ENCODE assay signal across 14 mouse cellular contexts in genomic region chr13:53553876-53554577, GRCm38 (mm10).
DNase-seq lines count a peak whose midpoint lies in the region; ATAC-seq and TF ChIP-seq lines count a peak whose summit lies in the region.
"Had no signal": no experiment of that assay in that cellular context is flagged by ENCODE, and none has a peak within 500 bp of the region (broad histone marks: within the 10 kb centered on the region; RNA-seq: fewer than 3 reads in every experiment).

No protein-coding gene starts in this region.

- DNase-seq in embryonic facial prominence, embryonic 11.5 days (ENCODE audit: low spot score): peak; percentile 64
- peak; percentile 33 for DNase-seq in forebrain, postnatal 0 days
- no peak for DNase-seq in testis, postnatal 14 days (ENCODE audit: low spot score)
- no peak for DNase-seq in kidney, postnatal 14 days
- DNase-seq in layer of hippocampus, adult 8-10 months (ENCODE audit: low spot score in 2 of 2): no peak
- DNase-seq: cerebellum, adult 2 months; gastrocnemius, postnatal 14 days; kidney, adult 9 months; lung, postnatal 4 days; spleen, adult 18-20 months had no signal

- WGBS in embryonic facial prominence, embryonic 11.5 days: 24% methylated on average over 18 of the region's 18 CpGs
- 7% methylated on average over 18 of the region's 18 CpGs for WGBS in forebrain, postnatal 0 days
- 4% methylated on average over 18 of the region's 18 CpGs for WGBS in midbrain, embryonic 13.5 days
- 36% methylated on average over 18 of the region's 18 CpGs for WGBS in stomach, embryonic 16.5 days

- no peak overlapping the region for H3K27ac ChIP-seq in embryonic facial prominence, embryonic 11.5 days (replicated peaks; ENCODE audit: low read depth, low read length)
- no peak overlapping the region for H3K27ac ChIP-seq in forebrain, postnatal 0 days (ENCODE audit: low read depth, low read length)
- H3K27ac ChIP-seq in midbrain, embryonic 13.5 days: no peak overlapping the region
- peak overlapping the region; percentile 27 for H3K27ac ChIP-seq in stomach, embryonic 16.5 days (ENCODE audit: low read length)
- H3K27ac ChIP-seq: liver, embryonic 12.5 days had no signal

- no peaks in the 10 kb centered on the region for H3K27me3 ChIP-seq in embryonic facial prominence, embryonic 11.5 days (ENCODE audit: control insufficient read depth, insufficient read depth, low read length)
- no peaks in the 10 kb centered on the region for H3K27me3 ChIP-seq in forebrain, postnatal 0 days (ENCODE audit: insufficient read depth, low read length)
- H3K27me3 ChIP-seq in midbrain, embryonic 13.5 days: peaks cover 85% of the 10 kb centered on the region
- H3K27me3 ChIP-seq in stomach, embryonic 16.5 days (ENCODE audit: control insufficient read depth, insufficient read depth, low read length): no peaks in the 10 kb centered on the region
- H3K27me3 ChIP-seq: liver, embryonic 12.5 days had no signal

- H3K4me2 ChIP-seq in embryonic facial prominence, embryonic 11.5 days (ENCODE audit: low read depth, low read length): no peak overlapping the region
- H3K4me2 ChIP-seq in forebrain, postnatal 0 days (ENCODE audit: low read depth): no peak overlapping the region
- peak overlapping the region; percentile 34 for H3K4me2 ChIP-seq in midbrain, embryonic 13.5 days (replicated peaks)
- H3K4me2 ChIP-seq in stomach, embryonic 16.5 days (ENCODE audit: low read depth, low read length): no peak overlapping the region
- H3K4me2 ChIP-seq: liver, embryonic 12.5 days had no signal

- H3K36me3 ChIP-seq in embryonic facial prominence, embryonic 11.5 days (replicated peaks; ENCODE audit: control insufficient read depth, insufficient read depth, low read depth, low read length): no peaks in the 10 kb centered on the region
- no peaks in the 10 kb centered on the region for H3K36me3 ChIP-seq in forebrain, postnatal 0 days (ENCODE audit: insufficient read depth)
- H3K36me3 ChIP-seq in midbrain, embryonic 13.5 days: no peaks in the 10 kb centered on the region
- H3K36me3 ChIP-seq in stomach, embryonic 16.5 days (ENCODE audit: control insufficient read depth, insufficient read depth, low read length): no peaks in the 10 kb centered on the region
- H3K36me3 ChIP-seq: liver, embryonic 12.5 days had no signal

- H3K4me1 ChIP-seq in embryonic facial prominence, embryonic 11.5 days (ENCODE audit: control insufficient read depth, insufficient read depth, low read length): no peaks in the 10 kb centered on the region
- no peaks in the 10 kb centered on the region for H3K4me1 ChIP-seq in forebrain, postnatal 0 days (ENCODE audit: insufficient read depth)
- peaks cover 19% of the 10 kb centered on the region for H3K4me1 ChIP-seq in midbrain, embryonic 13.5 days (replicated peaks)
- 0 out of 2 replicates have a peak, but pooled peaks cover 6% of the 10 kb centered on the region for H3K4me1 ChIP-seq in stomach, embryonic 16.5 days (ENCODE audit: control insufficient read depth, insufficient read depth, low read length)

- no peak overlapping the region for H3K4me3 ChIP-seq in embryonic facial prominence, embryonic 11.5 days (ENCODE audit: low read depth, low read length)
- no peak overlapping the region for H3K4me3 ChIP-seq in forebrain, postnatal 0 days (ENCODE audit: low read depth, low read length)
- no peak overlapping the region for H3K4me3 ChIP-seq in midbrain, embryonic 13.5 days (replicated peaks)
- no peak overlapping the region for H3K4me3 ChIP-seq in stomach, embryonic 16.5 days (replicated peaks; ENCODE audit: low read length)
- H3K4me3 ChIP-seq: erythroblast, embryonic 14.5 days; liver, embryonic 12.5 days had no signal

- no peaks in the 10 kb centered on the region for H3K9me3 ChIP-seq in embryonic facial prominence, embryonic 11.5 days (replicated peaks; ENCODE audit: control insufficient read depth, low read length)
- no peaks in the 10 kb centered on the region for H3K9me3 ChIP-seq in forebrain, postnatal 0 days (ENCODE audit: low read length)
- H3K9me3 ChIP-seq in midbrain, embryonic 13.5 days: no peaks in the 10 kb centered on the region; the same call in 1 of the 2 replicates
- no peaks in the 10 kb centered on the region for H3K9me3 ChIP-seq in stomach, embryonic 16.5 days (replicated peaks; ENCODE audit: control insufficient read depth, low read length)
- H3K9me3 ChIP-seq: liver, embryonic 12.5 days had no signal

- TF ChIP-seq CTCF in forebrain, postnatal 0 days (IDR thresholded peaks at IDR 0.05; ENCODE audit: low read depth): no peak

- 0 out of 2 replicates have a peak, but pooled peaks have one; percentile 59 for ATAC-seq in embryonic facial prominence, embryonic 11.5 days (replicated peaks; ENCODE audit: insufficient number of reproducible peaks, low FRiP score, low TSS enrichment, low read depth)
- ATAC-seq in forebrain, postnatal 0 days: peak; percentile 62
- peak; percentile 93 for ATAC-seq in midbrain, embryonic 13.5 days
- ATAC-seq in stomach, embryonic 16.5 days (ENCODE audit: insufficient read depth, low FRiP score): 0 out of 2 replicates have a peak, but pooled peaks have one; percentile 29

- H3K9ac ChIP-seq in embryonic facial prominence, embryonic 11.5 days (replicated peaks; ENCODE audit: low read length): no peak overlapping the region
- no peak overlapping the region for H3K9ac ChIP-seq in forebrain, postnatal 0 days
- H3K9ac ChIP-seq in midbrain, embryonic 13.5 days (replicated peaks): no peak overlapping the region
- no peak overlapping the region for H3K9ac ChIP-seq in stomach, embryonic 16.5 days (ENCODE audit: low read length)
- H3K9ac ChIP-seq: liver, embryonic 12.5 days had no signal

Comparison
In these comparisons a context has a peak if more than half of its experiments do, and no peak if none do; other contexts are left out.
1. ATAC-seq: peak in every context shown above with its lines; median percentile 93 in midbrain, embryonic 13.5 days; 62 in forebrain, postnatal 0 days; 59 in embryonic facial prominence, embryonic 11.5 days; 29 in stomach, embryonic 16.5 days.
2. DNase-seq: peak in embryonic facial prominence, embryonic 11.5 days (single experiment) and forebrain, postnatal 0 days (single experiment); none in testis, postnatal 14 days (single experiment), kidney, postnatal 14 days (single experiment) and layer of hippocampus, adult 8-10 months (0 of 2).